Mouse (Mus musculus) adrenal gland (tissue): Measurements from ENCODE around the gene Gpr89.

Experiments used
- intact Hi-C: fragments of 180-260 bp; cut with DNase I; formaldehyde crosslinking; loops from one replicate; pipeline ENCODE4 v1.15.1; 2025

Gene Gpr89

GRCm38 (mm10) chr3:96825261-96825660 is 79.9 kb downstream of the Gpr89 start:
- intact Hi-C loops: no loop called here

DNA sequence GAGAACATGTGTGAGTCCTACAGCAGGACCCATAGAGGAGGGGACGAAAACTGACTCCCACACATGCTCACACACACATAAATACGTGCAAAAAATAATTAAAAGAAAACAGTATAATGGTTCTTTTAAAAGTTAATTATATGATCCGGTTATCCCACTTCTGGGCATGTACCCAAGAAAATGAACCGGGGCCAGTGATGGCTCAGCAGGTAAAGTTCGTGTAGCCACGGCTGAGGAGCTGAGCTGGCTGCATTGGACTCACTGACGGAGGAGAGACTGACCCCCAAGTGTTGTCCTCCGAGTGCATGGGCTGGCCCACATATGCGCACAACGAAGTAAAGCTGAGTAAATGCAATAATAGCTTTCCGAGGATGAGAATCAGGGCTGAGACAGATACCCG is 80.5 kb downstream of the Gpr89 start:
- intact Hi-C loops: no loop called here

DNA sequence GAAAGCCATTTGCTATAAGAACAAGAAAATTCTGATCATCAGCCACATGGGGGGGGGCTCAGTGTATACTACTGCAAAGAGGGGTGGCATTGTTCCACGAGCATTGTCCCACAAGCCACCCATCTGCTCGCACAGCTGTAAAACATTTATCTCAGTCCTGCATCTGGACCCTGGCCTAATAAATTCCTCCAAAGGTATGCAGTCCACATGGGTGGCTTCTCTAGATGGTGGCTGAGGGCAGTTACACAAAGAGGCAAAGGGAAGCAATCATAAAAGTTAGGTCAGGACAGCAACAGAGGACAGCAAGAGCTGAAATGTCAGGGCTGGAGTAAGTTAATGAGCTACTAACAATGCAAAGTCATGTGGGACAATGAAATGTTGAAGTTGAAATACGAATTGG is 81.4 kb downstream of the Gpr89 start:
- intact Hi-C loops: no loop called here

DNA sequence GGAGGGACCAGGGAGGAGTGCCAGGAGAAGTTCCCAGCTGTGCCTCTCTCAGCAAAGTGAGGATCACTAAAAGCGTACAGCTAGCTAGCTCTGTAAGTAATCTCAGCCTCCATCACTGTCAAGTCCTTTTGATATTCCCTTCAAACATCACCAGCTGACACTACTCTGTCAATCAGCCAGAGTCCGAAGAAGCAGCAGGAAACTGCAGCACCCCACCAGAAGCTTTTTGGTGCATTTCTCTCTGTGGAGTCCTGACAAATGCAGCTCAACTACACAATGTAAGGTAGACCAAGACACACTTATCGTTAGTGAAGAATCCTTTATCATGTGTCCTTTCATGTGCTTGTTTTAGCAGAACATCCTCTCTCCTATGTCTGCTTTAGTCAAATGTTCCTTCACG is 83.6 kb downstream of the Gpr89 start:
- intact Hi-C loops: no loop called here

DNA sequence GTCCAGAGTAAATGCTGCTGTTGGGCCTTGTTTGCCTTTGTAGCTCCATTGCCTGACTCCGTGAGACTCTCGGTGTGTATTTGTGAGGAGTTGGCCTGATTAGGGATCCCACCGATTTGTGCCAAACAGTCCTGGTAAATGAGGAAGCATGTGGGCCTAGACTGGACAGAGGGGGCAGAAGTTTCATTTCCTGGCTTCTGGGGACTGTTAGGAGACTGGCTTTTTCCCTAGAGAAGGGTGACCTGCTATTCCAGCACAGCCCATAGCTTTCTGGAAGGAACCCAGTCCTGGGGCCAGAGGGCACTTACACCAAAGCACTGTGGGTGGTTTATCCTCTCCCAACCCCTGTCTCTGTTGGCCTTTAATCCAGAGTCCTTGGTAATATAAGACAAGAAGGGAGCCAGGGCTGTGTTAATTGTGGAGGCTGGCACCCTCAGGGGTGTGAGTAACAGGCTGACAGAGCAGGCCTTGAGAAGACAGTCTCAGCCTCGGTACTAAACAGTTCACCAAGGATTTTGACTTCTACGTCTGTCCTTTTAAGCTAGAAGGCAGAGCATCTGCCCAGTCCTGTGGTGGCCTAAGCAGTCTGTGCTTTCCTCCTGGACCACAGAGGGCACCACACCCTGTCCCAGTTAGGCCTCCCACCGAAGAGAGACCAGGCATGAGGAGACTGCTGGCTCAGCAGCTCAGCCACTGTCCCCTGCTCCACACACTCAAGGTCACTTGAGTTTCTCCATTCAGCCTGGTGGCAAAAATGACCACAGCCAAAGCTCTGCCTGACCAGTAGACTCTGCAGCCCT is 84.8 kb downstream of the Gpr89 start:
- intact Hi-C loops: no loop called here
